Mouse (Mus musculus): ENCODE data around the gene Agtr2. TPM values are rescaled to one million over a fixed set of nuclear protein-coding genes. Genes with fewer than 3 reads are reported as not detected.

Gene Agtr2
- not detected for polyA plus RNA-seq (2017; shearing (Covaris generic))

GRCm38 (mm10) chrX:21484414-21484813 is at the start of gene Agtr2:
Gene Agtr2 (plus strand): TSS chrX:21484544.

Other genes with a start within 250 kb of the Agtr2 start
- not detected for gene Slc6a14, start 230.4 kb downstream of the Agtr2 start, polyA plus RNA-seq (2017; shearing (Covaris generic))

Measured in inflammation-experienced regulatory T-cells, adult 16 weeks (primary cell).